Mouse (Mus musculus): ENCODE data around the gene Atg16l2.

DNA sequence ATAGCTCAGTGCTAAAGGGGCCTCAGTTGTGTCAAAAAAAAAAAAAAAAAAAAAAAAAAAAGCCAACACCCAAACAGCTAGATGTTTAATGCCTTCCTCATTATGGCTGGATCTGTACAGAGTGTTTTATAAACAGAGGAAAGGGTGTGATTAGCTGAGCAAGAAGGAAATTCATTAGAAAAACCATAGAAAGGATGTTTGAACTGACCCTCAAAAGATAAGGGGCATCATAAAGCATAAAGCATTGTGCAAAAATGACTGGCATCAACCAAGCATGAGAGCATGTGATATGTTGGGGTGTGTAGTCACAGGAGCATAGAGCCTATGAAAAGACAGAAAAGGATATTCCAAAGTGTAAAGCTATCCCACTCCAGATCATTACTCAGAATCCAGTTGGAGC lies 43.6 kb downstream of the Atg16l2 start:
- TF ChIP-seq CTCF (IDR thresholded peaks at IDR 0.05) (no peak), EP300 (IDR thresholded peaks at IDR 0.05) (peak; percentile 95)
